10 mouse cellular contexts compared by ENCODE assay signal in the genomic region with DNA sequence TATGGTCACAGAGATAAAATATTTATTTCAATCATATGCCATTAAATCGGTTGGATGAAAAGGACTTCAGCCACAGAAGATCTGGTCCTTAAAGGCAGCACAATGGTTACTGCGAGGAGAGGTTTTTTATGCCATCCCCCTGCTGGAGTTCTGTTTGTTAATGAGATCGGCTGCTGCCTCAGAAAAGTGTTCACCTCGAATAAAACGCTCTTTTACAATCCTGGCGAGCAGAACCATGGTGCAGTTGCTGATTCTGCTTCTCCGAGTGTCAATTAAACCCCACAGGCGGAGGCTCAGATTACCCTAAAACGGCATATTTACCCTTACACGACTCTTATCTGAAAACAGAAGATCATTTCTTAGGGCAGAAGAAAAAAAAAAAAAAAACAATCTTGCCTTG.
DNase-seq lines count a peak whose midpoint lies in the region; ATAC-seq and TF ChIP-seq lines count a peak whose summit lies in the region.
"Had no signal": no experiment of that assay in that cellular context is flagged by ENCODE, and none has a peak within 500 bp of the region (broad histone marks: within the 10 kb centered on the region; RNA-seq: fewer than 3 reads in every experiment).

No protein-coding gene starts in this region.

- TF ChIP-seq EP300 in heart, postnatal 0 days (IDR thresholded peaks at IDR 0.05; ENCODE audit: low read depth), result no peak

- H3K9ac ChIP-seq in embryonic facial prominence, embryonic 11.5 days (replicated peaks; ENCODE audit: low read length), result no peak overlapping the region
- H3K9ac ChIP-seq in heart, postnatal 0 days (replicated peaks; ENCODE audit: low read depth, low read length), result no peak overlapping the region; the same call in 1 of the 2 replicates
- H3K9ac ChIP-seq in hindbrain, embryonic 12.5 days, result no peak overlapping the region
- no peak overlapping the region for H3K9ac ChIP-seq in midbrain, embryonic 14.5 days (replicated peaks; ENCODE audit: low read length)

- no peak overlapping the region for H3K4me2 ChIP-seq in embryonic facial prominence, embryonic 11.5 days (ENCODE audit: low read depth, low read length)
- H3K4me2 ChIP-seq in heart, postnatal 0 days (ENCODE audit: low read depth, low read length), result peak overlapping the region; percentile 18; the same call in 1 of the 2 replicates
- 0 out of 2 replicates have a peak overlapping the region, but pooled peaks have one; percentile 26 for H3K4me2 ChIP-seq in hindbrain, embryonic 12.5 days (replicated peaks)
- H3K4me2 ChIP-seq in midbrain, embryonic 14.5 days (ENCODE audit: low read length), result 0 out of 2 replicates have a peak overlapping the region, but pooled peaks have one; percentile 15

- TF ChIP-seq CTCF in heart, postnatal 0 days (IDR thresholded peaks at IDR 0.05; ENCODE audit: low read depth), result no peak

- H3K27ac ChIP-seq in embryonic facial prominence, embryonic 11.5 days (replicated peaks; ENCODE audit: low read depth, low read length), result no peak overlapping the region
- H3K27ac ChIP-seq in embryonic facial prominence, embryonic 10.5 days (replicated peaks), result no peak overlapping the region
- peak overlapping the region; percentile 46; the same call in 1 of the 2 replicates for H3K27ac ChIP-seq in heart, postnatal 0 days (ENCODE audit: low read depth)
- peak overlapping the region; percentile 55; the same call in 1 of the 2 replicates for H3K27ac ChIP-seq in hindbrain, embryonic 12.5 days
- H3K27ac ChIP-seq in midbrain, embryonic 14.5 days (replicated peaks; ENCODE audit: low read depth, low read length), result peak overlapping the region; percentile 21; the same call in 1 of the 2 replicates

- no peaks in the 10 kb centered on the region for H3K36me3 ChIP-seq in embryonic facial prominence, embryonic 11.5 days (replicated peaks; ENCODE audit: control insufficient read depth, insufficient read depth, low read depth, low read length)
- H3K36me3 ChIP-seq in embryonic facial prominence, embryonic 10.5 days (replicated peaks), result no peaks in the 10 kb centered on the region; the same call in 1 of the 2 replicates
- no peaks in the 10 kb centered on the region for H3K36me3 ChIP-seq in heart, postnatal 0 days (replicated peaks; ENCODE audit: control insufficient read depth, insufficient read depth, low read length)
- H3K36me3 ChIP-seq in hindbrain, embryonic 12.5 days, result no peaks in the 10 kb centered on the region
- H3K36me3 ChIP-seq in midbrain, embryonic 14.5 days (ENCODE audit: control insufficient read depth, insufficient read depth, low read length), result no peaks in the 10 kb centered on the region

- no peaks in the 10 kb centered on the region for H3K27me3 ChIP-seq in embryonic facial prominence, embryonic 11.5 days (ENCODE audit: control insufficient read depth, insufficient read depth, low read length)
- no peaks in the 10 kb centered on the region for H3K27me3 ChIP-seq in embryonic facial prominence, embryonic 10.5 days (replicated peaks; ENCODE audit: low read depth, poor library complexity, severe bottlenecking)
- no peaks in the 10 kb centered on the region for H3K27me3 ChIP-seq in heart, postnatal 0 days (ENCODE audit: control insufficient read depth, insufficient read depth, low read length)
- no peaks in the 10 kb centered on the region for H3K27me3 ChIP-seq in hindbrain, embryonic 12.5 days
- no peaks in the 10 kb centered on the region for H3K27me3 ChIP-seq in midbrain, embryonic 14.5 days (ENCODE audit: control insufficient read depth, insufficient read depth, low read length)

- 8% methylated on average over 10 of the region's 10 CpGs for WGBS in embryonic facial prominence, embryonic 11.5 days
- 15% methylated on average over 10 of the region's 10 CpGs for WGBS in embryonic facial prominence, embryonic 10.5 days
- 41% methylated on average over 10 of the region's 10 CpGs for WGBS in heart, postnatal 0 days
- 10% methylated on average over 10 of the region's 10 CpGs for WGBS in hindbrain, embryonic 12.5 days
- 4% methylated on average over 10 of the region's 10 CpGs for WGBS in midbrain, embryonic 14.5 days

- no peaks in the 10 kb centered on the region for H3K9me3 ChIP-seq in embryonic facial prominence, embryonic 11.5 days (replicated peaks; ENCODE audit: control insufficient read depth, low read length)
- H3K9me3 ChIP-seq in embryonic facial prominence, embryonic 10.5 days, result no peaks in the 10 kb centered on the region
- H3K9me3 ChIP-seq in heart, postnatal 0 days (replicated peaks; ENCODE audit: control insufficient read depth, low read length), result no peaks in the 10 kb centered on the region
- no peaks in the 10 kb centered on the region for H3K9me3 ChIP-seq in hindbrain, embryonic 12.5 days (replicated peaks)
- 0 out of 2 replicates have a peak, but pooled peaks cover 3% of the 10 kb centered on the region for H3K9me3 ChIP-seq in midbrain, embryonic 14.5 days (ENCODE audit: control insufficient read depth, low read length)

- no peak overlapping the region for H3K4me3 ChIP-seq in embryonic facial prominence, embryonic 11.5 days (ENCODE audit: low read depth, low read length)
- no peak overlapping the region; the same call in 1 of the 2 replicates for H3K4me3 ChIP-seq in embryonic facial prominence, embryonic 10.5 days
- no peak overlapping the region for H3K4me3 ChIP-seq in heart, postnatal 0 days (ENCODE audit: low read depth, low read length)
- H3K4me3 ChIP-seq in hindbrain, embryonic 12.5 days, result no peak overlapping the region
- no peak overlapping the region for H3K4me3 ChIP-seq in midbrain, embryonic 14.5 days (replicated peaks; ENCODE audit: low read depth, low read length)

- H3K4me1 ChIP-seq in embryonic facial prominence, embryonic 11.5 days (ENCODE audit: control insufficient read depth, insufficient read depth, low read length), result peaks cover 4% of the 10 kb centered on the region
- peaks cover 49% of the 10 kb centered on the region for H3K4me1 ChIP-seq in embryonic facial prominence, embryonic 10.5 days
- peaks cover 16% of the 10 kb centered on the region for H3K4me1 ChIP-seq in heart, postnatal 0 days (ENCODE audit: control insufficient read depth, insufficient read depth)
- peaks cover 36% of the 10 kb centered on the region for H3K4me1 ChIP-seq in hindbrain, embryonic 12.5 days
- peaks cover 35% of the 10 kb centered on the region for H3K4me1 ChIP-seq in midbrain, embryonic 14.5 days (ENCODE audit: control insufficient read depth, insufficient read depth, low read length)

- peak; percentile 36 for DNase-seq in embryonic facial prominence, embryonic 11.5 days (ENCODE audit: low spot score)
- no peak for DNase-seq in embryonic facial prominence, embryonic 10.5 days (ENCODE audit: low spot score)
- DNase-seq in heart, postnatal 0 days (ENCODE audit: low spot score), result no peak
- DNase-seq in heart, postnatal 4 days, result no peak
- DNase-seq in midbrain, embryonic 14.5 days, result peak; percentile 53
- DNase-seq in retina, embryonic 14.5 days (ENCODE audit: low spot score), result no peak
- DNase-seq: cerebellum, adult 9-11 months; kidney, adult 18-20 months had no signal

- no peak for ATAC-seq in embryonic facial prominence, embryonic 11.5 days (replicated peaks; ENCODE audit: insufficient number of reproducible peaks, low FRiP score, low TSS enrichment, low read depth)
- ATAC-seq in heart, postnatal 0 days (ENCODE audit: insufficient read depth, low read depth), result no peak
- no peak for ATAC-seq in hindbrain, embryonic 12.5 days (ENCODE audit: low FRiP score)
- ATAC-seq in midbrain, embryonic 14.5 days (ENCODE audit: low FRiP score, low TSS enrichment), result no peak
- no peak for ATAC-seq in inflammation-experienced regulatory T-cells, adult 6 months

Comparison
In these comparisons a context has a peak if more than half of its experiments do, and no peak if none do; other contexts are left out.
1. DNase-seq: peak in embryonic facial prominence, embryonic 11.5 days (single experiment) and midbrain, embryonic 14.5 days (single experiment); none in embryonic facial prominence, embryonic 10.5 days (single experiment), heart, postnatal 0 days (single experiment), heart, postnatal 4 days (single experiment) and retina, embryonic 14.5 days (single experiment).
2. H3K27ac ChIP-seq: peak in heart, postnatal 0 days (single experiment), hindbrain, embryonic 12.5 days (single experiment) and midbrain, embryonic 14.5 days (single experiment); none in embryonic facial prominence, embryonic 11.5 days (single experiment) and embryonic facial prominence, embryonic 10.5 days (single experiment).